Mouse (Mus musculus) lung, postnatal 4 days (tissue): ENCODE results near the gene Samt2.
"Not testable (repeated sequence)": the region's sequence is repeated elsewhere in the genome, so short reads cannot be mapped to it uniquely, and the experiment has no call there.

Source experiments
- DNase-seq, 2 experiments: peaks; one replicate each; pipeline ENCODE4 v3.0.0; 2021

Samt2 gene

DNA sequence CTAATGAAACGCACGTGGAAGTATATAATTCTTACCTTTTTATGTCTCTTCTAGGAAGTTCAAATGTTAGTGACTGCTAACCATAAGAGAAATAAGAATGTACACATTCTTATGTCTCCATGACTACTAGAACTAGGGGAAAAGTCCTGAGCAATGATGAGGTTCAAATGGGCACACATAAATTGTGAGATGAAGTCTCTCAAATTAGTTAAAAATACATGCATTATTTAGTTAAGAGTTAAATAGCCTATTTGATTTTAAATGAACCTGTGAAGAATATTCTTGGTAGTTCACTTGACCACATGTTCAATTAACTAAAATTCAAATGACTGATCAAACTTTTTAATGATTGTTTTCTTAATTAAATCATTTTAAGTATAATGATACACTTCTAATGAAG is at the start of gene Samt2:
Samt2 (minus strand) TSS at position 101 of the 400 bp plus-strand sequence.
- not testable (repeated sequence) for DNase-seq
